Mouse (Mus musculus) CD4-positive, CD25-positive, alpha-beta regulatory T cell, adult 4 months (primary cell): ENCODE data around the gene Gm4756. TPM values are rescaled to one million over a fixed set of nuclear protein-coding genes. Genes with fewer than 3 reads are reported as not detected.
"Not testable (repeated sequence)": the region's sequence is repeated elsewhere in the genome, so short reads cannot be mapped to it uniquely, and the experiment has no call there.

Source experiments
- ATAC-seq: one replicate; pipeline ENCODE4 v1.8.0; 2017
- polyA plus RNA-seq, 2 experiments: library from polyadenylated mRNA; unstranded; fragments of 100-300 nt; shearing (Covaris generic); gene quantifications; one replicate each; pipeline ENCODE4 v1.2.1; 2017

Gene Gm4756
- not detected for polyA plus RNA-seq

- ATAC-seq = no peak
Observed at GRCm38 (mm10) chr12:72649611-72650330, at the start of gene Gm4756. TSS of gene Gm4756 (minus strand) at chr12:72649661.

GRCm38 (mm10) chr12:72694901-72695463 is 45.5 kb upstream of the Gm4756 start:
- no peak for ATAC-seq

- no peak for ATAC-seq
Observed at GRCm38 (mm10) chr12:72694438-72694837, 45.0 kb upstream of the Gm4756 start.

GRCm38 (mm10) chr12:72693895-72694294 is 44.4 kb upstream of the Gm4756 start:
- peak; percentile 64 for ATAC-seq

- ATAC-seq = not testable (repeated sequence)
Observed at GRCm38 (mm10) chr12:72688281-72688680, 38.8 kb upstream of the Gm4756 start.

- not testable (repeated sequence) for ATAC-seq
Observed at GRCm38 (mm10) chr12:72687741-72688140, 38.3 kb upstream of the Gm4756 start.

GRCm38 (mm10) chr12:72686566-72686965 is 37.1 kb upstream of the Gm4756 start:
- ATAC-seq = not testable (repeated sequence)

- no peak for ATAC-seq
Observed at GRCm38 (mm10) chr12:72683612-72684011, 34.2 kb upstream of the Gm4756 start.

- no peak for ATAC-seq
Observed at GRCm38 (mm10) chr12:72682511-72683282, 33.2 kb upstream of the Gm4756 start.

- no peak for ATAC-seq
Observed at GRCm38 (mm10) chr12:72681919-72682318, 32.5 kb upstream of the Gm4756 start.

- no peak for ATAC-seq
Observed at GRCm38 (mm10) chr12:72679635-72680034, 30.2 kb upstream of the Gm4756 start.

- no peak for ATAC-seq
Observed at GRCm38 (mm10) chr12:72674820-72675219, 25.4 kb upstream of the Gm4756 start.

- ATAC-seq = no peak
Observed at GRCm38 (mm10) chr12:72674079-72674797, 24.8 kb upstream of the Gm4756 start.

- no peak for ATAC-seq
Observed at GRCm38 (mm10) chr12:72671516-72672135, 22.2 kb upstream of the Gm4756 start.

GRCm38 (mm10) chr12:72670921-72671320 is 21.5 kb upstream of the Gm4756 start:
- no peak for ATAC-seq

- ATAC-seq = no peak
Observed at GRCm38 (mm10) chr12:72667868-72668469, 18.5 kb upstream of the Gm4756 start.

GRCm38 (mm10) chr12:72666015-72666414 is 16.6 kb upstream of the Gm4756 start:
- ATAC-seq = no peak

GRCm38 (mm10) chr12:72664735-72665337 is 15.4 kb upstream of the Gm4756 start, which contains the start of gene Dhrs7:
TSS of gene Dhrs7 (minus strand) at chr12:72664909.
- ATAC-seq = peak; percentile 98

GRCm38 (mm10) chr12:72664020-72664734 is 14.7 kb upstream of the Gm4756 start:
- peak; percentile 19 for ATAC-seq

- no peak for ATAC-seq
Observed at GRCm38 (mm10) chr12:72655775-72656174, 6.3 kb upstream of the Gm4756 start.

GRCm38 (mm10) chr12:72654698-72655097 is 5.2 kb upstream of the Gm4756 start:
- ATAC-seq = no peak
